Mouse (Mus musculus) T-helper 1 cell (primary cell): ENCODE measurements at regions not wholly inside any gene's neighbourhood (a gene's known extent, or its start where the extent isn't known, plus 50 kb on each side); places are given as distances from the start of the nearest gene placed in this dataset.

Source experiments
- in situ Hi-C: fragments of 300-600 bp; cut with MboI, MseI; formaldehyde crosslinking; loops from one replicate; pipeline ENCODE4 v1.15.1; 2025; ENCODE audit warnings: high pct_unique_total_duplicates

GRCm38 (mm10) chr13:34462808-34463511, 118.0 kb upstream of the Slc22a23 start:
- in situ Hi-C loops: no loop called here

DNA sequence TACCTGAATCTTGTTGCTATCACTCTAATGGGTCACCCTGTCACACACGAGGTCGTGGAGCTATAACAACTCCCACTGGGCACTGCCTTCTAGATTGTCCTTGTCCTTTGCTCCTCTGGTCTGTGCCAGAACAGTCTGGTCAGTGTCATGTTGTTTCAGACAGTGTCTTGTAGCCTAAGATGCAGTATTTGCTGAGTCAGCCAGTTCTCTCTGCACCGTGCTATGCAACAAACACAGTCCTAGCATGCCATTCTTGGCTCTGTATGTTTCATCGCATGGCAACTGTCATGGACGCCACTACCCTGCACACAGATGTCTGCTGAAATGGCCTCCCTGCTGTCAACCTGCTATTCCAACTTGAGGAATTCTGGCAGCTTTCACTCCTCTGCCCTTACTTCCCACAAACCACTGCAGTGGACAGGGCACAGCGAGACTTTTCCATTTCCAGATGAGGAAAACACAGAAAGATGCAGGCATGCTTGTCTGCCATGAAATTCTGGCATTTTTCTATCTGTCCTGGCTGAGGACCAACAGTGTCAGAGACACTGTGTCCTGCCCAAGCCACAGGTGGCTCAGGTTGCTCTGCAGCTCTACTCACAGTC, 117.3 kb upstream of the Slc22a23 start:
- in situ Hi-C loops: no loop called here

GRCm38 (mm10) chr13:34460969-34461368, 116.0 kb upstream of the Slc22a23 start:
- in situ Hi-C loops: no loop called here

DNA sequence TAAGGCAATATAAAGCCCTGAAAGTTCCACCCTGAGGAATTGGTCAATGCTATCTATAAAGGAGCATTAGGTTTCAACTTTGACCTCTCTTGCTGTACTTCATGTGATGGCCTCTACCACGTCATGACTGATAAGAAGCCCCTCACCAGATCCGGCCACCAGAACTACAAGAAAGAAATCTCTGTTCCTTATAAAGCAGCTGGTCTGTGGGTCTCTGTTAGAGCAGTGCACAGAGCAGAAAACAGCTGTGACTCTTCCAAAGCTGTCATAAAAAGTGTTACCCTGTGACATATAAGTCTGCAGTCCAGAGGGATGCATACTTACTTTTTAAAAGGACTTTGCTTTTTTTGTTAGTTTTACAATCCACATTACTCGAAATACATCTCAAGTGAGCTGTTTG, 111.1 kb upstream of the Slc22a23 start:
- in situ Hi-C loops: no loop called here

- in situ Hi-C loops: no loop called here
These were observed 101.8 kb upstream of the Slc22a23 start for GRCm38 (mm10) chr13:34446806-34447205.

DNA sequence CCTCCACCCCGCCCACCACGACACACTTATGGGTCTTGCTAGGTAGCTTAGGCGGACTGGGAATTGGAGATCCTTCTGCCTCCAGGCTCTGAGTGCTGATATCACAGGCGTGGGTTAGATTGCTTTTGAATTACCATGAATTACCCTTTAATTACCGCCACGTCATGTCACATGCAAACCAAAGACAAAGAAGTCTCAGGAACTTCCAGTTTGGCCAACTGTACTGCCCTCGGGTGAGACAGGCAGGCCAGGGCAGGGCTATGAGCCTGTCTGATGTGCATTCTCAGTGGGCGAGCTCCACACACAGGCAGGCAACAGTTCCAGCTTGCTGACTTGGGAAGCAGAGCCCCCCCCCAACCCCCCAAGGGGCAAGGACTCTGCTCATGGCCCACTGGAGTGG, 101.3 kb upstream of the Slc22a23 start:
- in situ Hi-C loops: no loop called here

DNA sequence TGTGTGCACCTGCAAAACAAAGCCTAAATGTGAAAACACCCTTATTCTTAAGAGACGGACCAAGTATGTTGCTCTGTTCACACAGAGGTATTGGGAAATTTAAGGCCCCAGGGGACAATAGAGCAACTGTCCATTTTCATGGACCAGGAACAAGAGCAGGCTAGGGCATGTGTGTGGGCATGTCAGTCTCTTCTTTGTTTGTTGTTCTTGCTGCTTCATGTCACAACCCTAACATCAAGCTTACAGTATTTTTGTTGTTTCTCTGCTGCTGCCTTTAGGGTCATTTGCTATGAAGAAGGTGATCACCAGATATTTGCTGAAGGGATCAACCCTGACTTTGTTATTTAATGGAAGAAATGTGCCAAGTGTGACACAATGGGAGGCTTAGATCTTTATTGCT, 96.4 kb upstream of the Slc22a23 start:
- in situ Hi-C loops: no loop called here

- in situ Hi-C loops: no loop called here
These were observed 82.5 kb upstream of the Slc22a23 start for GRCm38 (mm10) chr13:34427527-34427926.

DNA sequence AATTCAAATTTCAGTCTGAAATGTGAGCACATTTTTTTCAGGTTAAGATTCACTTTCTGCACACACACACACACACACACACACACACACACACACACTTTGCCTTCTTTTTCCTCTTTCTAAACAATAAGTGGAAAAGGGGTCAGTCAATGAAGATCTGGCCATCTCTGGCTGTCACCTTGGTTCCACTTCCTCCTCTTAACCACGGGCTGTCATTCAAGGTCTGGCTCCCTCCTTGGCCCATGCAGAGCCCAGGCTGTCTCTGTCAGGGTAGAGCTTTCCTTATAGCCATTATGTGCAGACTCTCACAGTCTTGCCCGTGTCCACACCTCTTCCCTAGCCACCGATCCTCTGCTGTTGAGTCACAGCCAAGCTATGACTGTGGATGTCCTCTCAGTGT, 79.9 kb upstream of the Slc22a23 start:
- in situ Hi-C loops: no loop called here

GRCm38 (mm10) chr13:34421644-34422043, 76.7 kb upstream of the Slc22a23 start:
- in situ Hi-C loops: no loop called here

DNA sequence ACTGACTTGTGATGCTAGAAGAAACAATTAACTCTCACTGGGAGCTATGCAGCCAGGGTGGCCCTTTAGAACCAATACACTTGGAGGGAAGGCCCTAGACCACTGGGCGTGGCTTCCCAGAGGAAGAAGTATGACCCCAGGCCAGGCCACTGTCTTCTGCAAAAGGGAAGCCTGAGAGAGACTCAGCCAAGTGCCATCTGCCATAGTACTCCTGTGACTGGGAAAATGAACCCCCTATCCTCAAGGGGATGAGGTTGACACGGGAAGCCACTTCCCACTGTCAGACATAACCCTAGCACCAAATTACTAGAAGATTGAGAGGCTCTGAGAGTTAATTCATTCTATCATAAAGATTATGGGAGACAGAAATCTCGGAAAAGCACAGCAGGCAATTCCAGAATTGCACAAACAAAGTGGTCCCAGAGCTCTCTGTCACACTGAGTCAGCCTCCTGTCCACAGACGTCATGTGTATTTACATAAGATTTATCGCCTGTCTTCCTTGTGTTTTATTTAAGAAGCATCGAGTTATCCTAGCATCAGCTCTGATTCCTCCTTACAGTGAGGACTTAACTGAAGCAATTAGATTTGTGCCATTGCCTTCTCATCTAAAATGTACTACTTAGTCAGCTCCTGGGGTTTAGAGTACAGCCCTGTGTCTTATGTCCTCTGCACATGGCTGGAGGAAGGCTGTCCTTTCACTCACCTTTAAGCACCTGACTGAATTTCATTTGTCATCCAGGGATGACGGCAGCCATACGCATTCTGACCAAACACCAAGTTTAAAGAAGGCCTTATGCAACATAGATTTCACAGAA, 75.6 kb upstream of the Slc22a23 start:
- in situ Hi-C loops: no loop called here

DNA sequence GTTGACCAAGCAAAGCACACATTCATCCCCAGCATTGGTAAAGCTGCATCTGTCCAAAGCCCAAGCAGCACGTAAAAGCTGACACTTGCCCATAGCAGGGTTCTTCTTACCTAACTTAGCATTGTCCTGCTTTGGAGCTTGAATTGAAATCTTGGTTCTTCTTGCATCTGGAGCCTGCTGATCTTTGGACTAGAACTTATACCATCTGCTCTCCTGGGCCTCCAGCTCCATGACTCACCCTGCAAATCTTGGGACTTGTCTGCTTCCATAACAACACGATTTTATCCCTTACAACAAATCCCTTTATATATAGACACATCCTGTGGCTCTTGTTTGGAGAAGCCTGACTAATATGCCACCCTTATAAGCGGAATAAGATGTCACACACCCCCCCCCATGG, 74.1 kb upstream of the Slc22a23 start:
- in situ Hi-C loops: no loop called here

GRCm38 (mm10) chr13:34416603-34417002, 71.6 kb upstream of the Slc22a23 start:
- in situ Hi-C loops: no loop called here

GRCm38 (mm10) chr13:34414533-34414932, 69.6 kb upstream of the Slc22a23 start:
- in situ Hi-C loops: no loop called here

GRCm38 (mm10) chr13:34408669-34409055, 63.7 kb upstream of the Slc22a23 start:
- in situ Hi-C loops: no loop called here

GRCm38 (mm10) chr13:34408007-34408668, 63.2 kb upstream of the Slc22a23 start:
- in situ Hi-C loops: no loop called here

- in situ Hi-C loops: no loop called here
These were observed 61.3 kb upstream of the Slc22a23 start for GRCm38 (mm10) chr13:34406291-34406690.

DNA sequence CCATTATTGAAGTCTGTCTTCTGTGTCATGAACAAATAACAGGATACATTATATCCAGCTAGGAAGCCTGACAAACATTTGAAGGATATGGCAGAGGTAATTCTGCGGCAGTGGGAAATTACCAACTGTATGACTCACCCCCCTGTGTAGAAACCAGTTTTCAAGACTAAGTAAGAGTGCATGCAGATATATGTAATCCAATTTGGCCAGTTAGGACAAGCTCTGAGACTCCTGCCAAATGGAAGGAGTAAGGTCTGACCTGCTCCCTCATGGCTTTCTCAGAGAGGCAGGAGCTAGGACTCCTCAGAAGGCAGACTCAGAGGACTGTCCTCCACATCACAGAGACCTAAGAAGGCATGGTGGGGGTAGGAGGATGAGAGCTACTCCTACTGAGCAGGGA, 57.6 kb upstream of the Slc22a23 start:
- in situ Hi-C loops: no loop called here

DNA sequence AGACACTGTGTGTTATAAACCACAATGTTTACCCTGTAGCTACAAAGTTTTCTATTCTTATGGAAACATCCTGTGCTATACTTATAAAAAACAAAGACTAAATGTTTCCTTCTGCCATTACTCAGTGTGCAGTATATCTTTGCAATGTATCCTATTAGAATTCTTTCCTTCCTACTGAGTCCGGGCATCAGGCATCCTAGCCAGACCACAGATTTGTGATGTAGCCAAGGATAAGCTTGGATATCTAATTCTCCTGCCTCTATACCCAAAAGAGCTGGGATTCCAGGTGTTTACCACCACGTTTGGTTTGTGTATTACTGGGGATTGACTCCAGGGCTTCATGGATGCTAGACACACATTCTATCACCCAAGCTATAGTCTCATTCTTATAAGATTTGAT, 56.0 kb upstream of the Slc22a23 start:
- in situ Hi-C loops: no loop called here

- in situ Hi-C loops: loop anchor here (10.0 kb wide), 1 partner anchor 416 kb away; no protein-coding TSS in a partner anchor
These were observed 53.9 kb upstream of the Slc22a23 start for GRCm38 (mm10) chr13:34398847-34399246.

DNA sequence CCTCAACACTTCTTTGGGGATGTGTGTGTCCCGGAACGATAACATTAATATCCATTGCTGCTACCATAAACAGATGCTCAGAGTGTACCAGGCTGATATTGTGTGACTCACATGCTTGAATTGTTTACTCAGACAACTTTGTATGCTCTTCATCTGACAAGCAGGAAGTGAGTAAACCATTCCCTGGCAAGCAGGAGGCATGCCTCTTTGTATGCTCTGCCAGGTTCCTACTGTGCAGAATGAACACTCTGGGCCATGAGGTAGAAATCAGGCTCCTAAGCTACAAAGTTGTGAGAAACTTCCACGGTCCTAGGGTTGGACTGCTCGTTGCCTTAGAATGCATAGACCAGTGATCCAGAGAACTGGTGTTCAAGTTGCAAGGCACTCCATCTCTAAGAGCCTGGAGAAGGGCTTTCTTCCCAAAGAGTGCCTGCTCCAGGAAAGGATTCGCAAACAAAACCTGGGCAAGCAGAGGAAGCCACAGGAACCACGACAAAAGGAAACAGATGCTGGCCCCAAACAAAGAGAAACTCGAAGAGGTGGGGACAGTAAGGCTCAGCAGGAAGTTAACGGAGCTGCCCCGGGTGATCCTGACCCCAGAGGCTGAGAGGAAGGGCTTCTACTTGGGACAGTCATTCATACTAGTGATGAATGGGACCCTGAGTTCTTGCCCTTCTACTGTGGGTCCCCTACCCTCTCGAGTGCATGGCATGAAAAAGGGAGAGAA, 53.2 kb upstream of the Slc22a23 start:
- in situ Hi-C loops: loop anchor here (10.0 kb wide), 1 partner anchor 417 kb away; no protein-coding TSS in a partner anchor
